Mouse (Mus musculus) midbrain, embryonic 11.5 days (tissue): Measurements from ENCODE around the gene Skida1. TPM values are rescaled to one million over a fixed set of nuclear protein-coding genes. Genes with fewer than 3 reads are reported as not detected.
A peak's percentile ranks its signal among the peaks of the same experiment; 100 is the strongest.

Source experiments
- ATAC-seq: fragments of 200-750 bp; cut with Nextera tagmentation; 2 replicates; pipeline ENCODE4 v1.8.0; 2017; ENCODE audit warnings: moderate TSS enrichment, moderate library complexity; ENCODE audit not compliant: low FRiP score
- DNase-seq: peaks from one replicate; pipeline ENCODE4 v3.0.0; 2015; ENCODE audit warnings: low spot score; ENCODE audit errors: missing footprints
- H3K27ac ChIP-seq: fragments of 300-500 bp; sonication (generic); 2 replicates; pipeline ENCODE4 v1.5.1; 2014; ENCODE audit warnings: low read depth, low read length
- H3K27me3 ChIP-seq: fragments of 300-500 bp; sonication (generic); 2 replicates; pipeline ENCODE4 v1.6.1; 2014; ENCODE audit warnings: mild to moderate bottlenecking, low read length, moderate library complexity, mixed read lengths; ENCODE audit not compliant: control insufficient read depth, insufficient read depth
- H3K36me3 ChIP-seq: fragments of 300-500 bp; sonication (generic); 2 replicates; pipeline ENCODE4 v1.6.1; 2014; ENCODE audit warnings: mild to moderate bottlenecking, low read length, moderate library complexity, mixed read lengths; ENCODE audit not compliant: control insufficient read depth, insufficient read depth
- H3K4me1 ChIP-seq: fragments of 300-500 bp; sonication (generic); 2 replicates; pipeline ENCODE4 v1.6.1; 2014; ENCODE audit warnings: low read length; ENCODE audit not compliant: control insufficient read depth, insufficient read depth
- H3K4me2 ChIP-seq: fragments of 300-500 bp; sonication (generic); 2 replicates; pipeline ENCODE4 v1.6.1; 2014; ENCODE audit warnings: mild to moderate bottlenecking, moderate library complexity
- H3K4me3 ChIP-seq: fragments of 300-500 bp; sonication (generic); 2 replicates; pipeline ENCODE4 v1.5.1; 2014; ENCODE audit warnings: low read depth, low read length
- H3K9ac ChIP-seq: fragments of 300-500 bp; sonication (generic); 2 replicates; pipeline ENCODE4 v1.6.1; 2014; ENCODE audit warnings: low read length
- H3K9me3 ChIP-seq: fragments of 300-500 bp; sonication (generic); 2 replicates; pipeline ENCODE4 v1.6.1; 2016; ENCODE audit warnings: low read length; ENCODE audit not compliant: control insufficient read depth
- WGBS: fragments of 180-500 bp; shearing (Covaris S2); extraction: QIAGEN DNeasy Blood & Tissue Kit; methylation state at CpG from one replicate; pipeline ENCODE4 v1.1.7; 2014; 5-methylcytosine and 5-hydroxymethylcytosine counted together
- polyA plus RNA-seq: library from polyadenylated mRNA; unstranded; fragments of >200 nt; fragmentation: Nextera tagmentation; extraction: Ambion mirVana; gene quantifications from 2 replicates; pipeline ENCODE4 v1.2.1, GENCODE M21; 2014

The Skida1 gene
- polyA plus RNA-seq, 1 experiment from 2014 or later: 23.4 TPM

- H3K36me3 ChIP-seq: no peaks in the 10 kb centered on the region
- DNase-seq: peak; percentile 92
- no peaks in the 10 kb centered on the region for H3K27me3 ChIP-seq
- peak overlapping the region; percentile 100 for H3K4me3 ChIP-seq
- no peak for ATAC-seq
- peak overlapping the region; percentile 100 for H3K27ac ChIP-seq
- peak overlapping the region; percentile 100 for H3K9ac ChIP-seq
- peak overlapping the region; percentile 94 for H3K4me2 ChIP-seq
- peaks cover 39% of the 10 kb centered on the region for H3K4me1 ChIP-seq
- H3K9me3 ChIP-seq: no peaks in the 10 kb centered on the region
- WGBS: 5% methylated on average over 3 of the region's 3 CpGs
These were observed 3.0 kb upstream of the Skida1 start for GRCm38 (mm10) chr2:18051831-18052170.

- Histone ChIP-seq H3K27ac (peak overlapping the region; percentile 100), H3K9me3 (no peaks in the 10 kb centered on the region), H3K27me3 (no peaks in the 10 kb centered on the region), H3K9ac (peak overlapping the region; percentile 100), H3K36me3 (no peaks in the 10 kb centered on the region), H3K4me3 (peak overlapping the region; percentile 100), H3K4me1 (peaks cover 39% of the 10 kb centered on the region), H3K4me2 (peak overlapping the region; percentile 94)
- WGBS: 3% methylated on average over 11 of the region's 11 CpGs
- ATAC-seq: no peak
- peak; percentile 94 for DNase-seq
These were observed 2.4 kb upstream of the Skida1 start for GRCm38 (mm10) chr2:18051026-18051830.

- H3K27me3 ChIP-seq: no peaks in the 10 kb centered on the region
- H3K4me3 ChIP-seq: peak overlapping the region; percentile 100
- H3K4me2 ChIP-seq: peak overlapping the region; percentile 94
- peaks cover 39% of the 10 kb centered on the region for H3K4me1 ChIP-seq
- peak overlapping the region; percentile 100 for H3K27ac ChIP-seq
- no peaks in the 10 kb centered on the region for H3K9me3 ChIP-seq
- H3K9ac ChIP-seq: peak overlapping the region; percentile 100
- H3K36me3 ChIP-seq: no peaks in the 10 kb centered on the region
- ATAC-seq (no peak), DNase-seq (peak; percentile 96)
- WGBS: 2% methylated on average over 10 of the region's 10 CpGs
These were observed 1.7 kb upstream of the Skida1 start for GRCm38 (mm10) chr2:18050541-18050985.

- no peak for ATAC-seq
- 0% methylated on average over 2 of the region's 2 CpGs for WGBS
- Histone ChIP-seq H3K4me3 (peak overlapping the region; percentile 100), H3K4me2 (peak overlapping the region; percentile 94), H3K9me3 (no peaks in the 10 kb centered on the region), H3K9ac (peak overlapping the region; percentile 100), H3K27ac (peak overlapping the region; percentile 100), H3K27me3 (no peaks in the 10 kb centered on the region), H3K36me3 (no peaks in the 10 kb centered on the region), H3K4me1 (peaks cover 39% of the 10 kb centered on the region)
- no peak for DNase-seq
These were observed 1.2 kb upstream of the Skida1 start for GRCm38 (mm10) chr2:18050018-18050417.

- Histone ChIP-seq H3K4me2 (peak overlapping the region; percentile 94), H3K9me3 (no peaks in the 10 kb centered on the region), H3K36me3 (no peaks in the 10 kb centered on the region), H3K4me1 (peaks cover 35% of the 10 kb centered on the region), H3K9ac (peak overlapping the region; percentile 100), H3K27me3 (no peaks in the 10 kb centered on the region), H3K27ac (peak overlapping the region; percentile 100), H3K4me3 (peak overlapping the region; percentile 100)
- WGBS: 2% methylated on average over 11 of the region's 11 CpGs
- DNase-seq (peak; percentile 97), ATAC-seq (peak; percentile 31; the same call in 1 of the 2 replicates)
These were observed 499 bp upstream of the Skida1 start for GRCm38 (mm10) chr2:18049279-18049821.

- DNase-seq (peak; percentile 98), ATAC-seq (peak; percentile 71)
- Histone ChIP-seq H3K9me3 (no peaks in the 10 kb centered on the region), H3K27ac (peak overlapping the region; percentile 100), H3K9ac (peak overlapping the region; percentile 100), H3K4me3 (peak overlapping the region; percentile 100), H3K4me1 (peaks cover 26% of the 10 kb centered on the region), H3K27me3 (no peaks in the 10 kb centered on the region), H3K36me3 (no peaks in the 10 kb centered on the region), H3K4me2 (peak overlapping the region; percentile 94)
- WGBS: under 1% methylated on average over 70 of the region's 70 CpGs
These were observed 1.0 kb downstream of the Skida1 start for GRCm38 (mm10) chr2:18047646-18048452.

GRCm38 (mm10) chr2:18046758-18047645, 1.8 kb downstream of the Skida1 start:
- under 1% methylated on average over 59 of the region's 64 CpGs for WGBS
- Histone ChIP-seq H3K27me3 (no peaks in the 10 kb centered on the region), H3K4me2 (peak overlapping the region; percentile 94), H3K4me1 (peaks cover 26% of the 10 kb centered on the region), H3K36me3 (no peaks in the 10 kb centered on the region), H3K4me3 (peak overlapping the region; percentile 100), H3K9me3 (no peaks in the 10 kb centered on the region), H3K9ac (peak overlapping the region; percentile 100), H3K27ac (peak overlapping the region; percentile 100)
- peak; percentile 7; the same call in 1 of the 2 replicates for ATAC-seq
- peak; percentile 98 for DNase-seq

- no peak for DNase-seq
- peak overlapping the region; percentile 100 for H3K27ac ChIP-seq
- H3K9me3 ChIP-seq: no peaks in the 10 kb centered on the region
- peak overlapping the region; percentile 100 for H3K4me3 ChIP-seq
- 0% methylated on average over 4 of the region's 4 CpGs for WGBS
- peak overlapping the region; percentile 100 for H3K9ac ChIP-seq
- peak overlapping the region; percentile 94 for H3K4me2 ChIP-seq
- H3K27me3 ChIP-seq: no peaks in the 10 kb centered on the region
- no peak for ATAC-seq
- peaks cover 24% of the 10 kb centered on the region for H3K4me1 ChIP-seq
- H3K36me3 ChIP-seq: no peaks in the 10 kb centered on the region
These were observed 2.7 kb downstream of the Skida1 start for GRCm38 (mm10) chr2:18046186-18046585.
